Mouse (Mus musculus) myocyte (in vitro differentiated cells): Measurements from ENCODE around the gene Rfx1. TPM values are rescaled to one million over a fixed set of nuclear protein-coding genes. Genes with fewer than 3 reads are reported as not detected.

Source experiments
- H3K27me3 ChIP-seq: one replicate; pipeline ENCODE4 v1.6.1; 2011; ENCODE audit not compliant: control insufficient read depth, insufficient read depth, insufficient read length
- H3K36me3 ChIP-seq: one replicate; pipeline ENCODE4 v1.6.1; 2011; ENCODE audit not compliant: control insufficient read depth, insufficient read depth
- H3K4me2 ChIP-seq: one replicate; pipeline ENCODE4 v1.6.1; 2011; ENCODE audit warnings: low read depth, control low read depth
- H3K4me3 ChIP-seq: one replicate; pipeline ENCODE4 v1.5.1; 2011; ENCODE audit warnings: mild to moderate bottlenecking, control low read depth, moderate library complexity
- H3K79me2 ChIP-seq: one replicate; pipeline ENCODE4 v1.6.1; 2011; ENCODE audit not compliant: control insufficient read depth, insufficient read depth
- H3ac ChIP-seq: one replicate; pipeline ENCODE4 v1.6.1; 2011; ENCODE audit not compliant: control insufficient read depth, insufficient read length
- CEBPB ChIP-seq: IDR thresholded peaks from 2 replicates; pipeline ENCODE4 v1.6.1; 2011; ENCODE audit warnings: mild to moderate bottlenecking, moderate library complexity; ENCODE audit not compliant: poor library complexity, insufficient read depth, severe bottlenecking
- E2F4 ChIP-seq: IDR thresholded peaks from one replicate; pipeline ENCODE4 v1.6.1; 2011; ENCODE audit warnings: mild to moderate bottlenecking, control low read depth, moderate library complexity; ENCODE audit not compliant: insufficient read depth
- MAX ChIP-seq: IDR thresholded peaks from one replicate; pipeline ENCODE4 v1.6.1; 2011; ENCODE audit warnings: low read depth, mild to moderate bottlenecking, control low read depth
- MYOD1 ChIP-seq, 3 experiments: IDR thresholded peaks; one replicate each; pipeline ENCODE4 v1.6.1; 2011; ENCODE audit warnings: control low read depth in 2 of 3, low read depth in 2 of 3, mild to moderate bottlenecking in 2 of 3, moderate library complexity in 1 of 3; ENCODE audit not compliant: insufficient read length in 2 of 3, control insufficient read depth in 1 of 3
- MYOG ChIP-seq, 3 experiments: IDR thresholded peaks; one replicate each; pipeline ENCODE4 v1.6.1; 2011; ENCODE audit warnings: control low read depth in 2 of 3, low read depth in 2 of 3, mild to moderate bottlenecking in 2 of 3; ENCODE audit not compliant: insufficient read length in 2 of 3, control insufficient read depth in 1 of 3, insufficient read depth in 1 of 3
- POLR2A ChIP-seq: IDR thresholded peaks from one replicate; pipeline ENCODE4 v1.6.1; 2011; ENCODE audit warnings: low read depth, mild to moderate bottlenecking, control low read depth, moderate library complexity; ENCODE audit not compliant: insufficient read length
- POLR2AphosphoS2 ChIP-seq: IDR thresholded peaks from one replicate; pipeline ENCODE4 v1.6.1; 2011; ENCODE audit warnings: low read depth, control low read depth; ENCODE audit not compliant: insufficient read length
- REST ChIP-seq: IDR thresholded peaks from one replicate; pipeline ENCODE4 v1.6.1; 2011; ENCODE audit warnings: mild to moderate bottlenecking, control low read depth, moderate library complexity; ENCODE audit not compliant: insufficient read depth, insufficient read length
- SRF ChIP-seq: IDR thresholded peaks from one replicate; pipeline ENCODE4 v1.6.1; 2011; ENCODE audit warnings: low read depth; ENCODE audit not compliant: control insufficient read depth, insufficient read length
- TCF12 ChIP-seq: IDR thresholded peaks from one replicate; pipeline ENCODE4 v1.6.1; 2011; ENCODE audit warnings: mild to moderate bottlenecking, control low read depth; ENCODE audit not compliant: poor library complexity, insufficient read depth, severe bottlenecking
- TCF3 ChIP-seq: IDR thresholded peaks from one replicate; pipeline ENCODE4 v1.6.1; 2011; ENCODE audit warnings: low read depth, control low read depth; ENCODE audit not compliant: insufficient read length
- USF1 ChIP-seq: IDR thresholded peaks from one replicate; pipeline ENCODE4 v1.6.1; 2011; ENCODE audit warnings: low read depth, mild to moderate bottlenecking, control low read depth, moderate library complexity
- polyA plus RNA-seq: library from polyadenylated mRNA; unstranded; fragments of >200 nt; fragmentation: generic; extraction: Trizol; gene quantifications from one replicate; pipeline ENCODE4 v1.2.1, GENCODE M21; 2012; ENCODE audit warnings: missing spikeins

The Rfx1 gene
- polyA plus RNA-seq, 1 experiment: 9.9 TPM

- Histone ChIP-seq H3K4me2 (no peak overlapping the region), H3K79me2 (no peaks in the 10 kb centered on the region), H3K27me3 (no peaks in the 10 kb centered on the region), H3ac (no peak overlapping the region), H3K4me3 (no peak overlapping the region), H3K36me3 (peaks cover 9% of the 10 kb centered on the region)
- TF ChIP-seq POLR2AphosphoS2 (no peak), MAX (no peak), E2F4 (no peak), REST (no peak), CEBPB (no peak), USF1 (no peak), POLR2A (no peak), SRF (no peak), TCF3 (no peak), TCF12 (no peak), MYOG (IDR thresholded peaks at IDR 0.05; ENCODE audit: control insufficient read depth in 1 of 3, insufficient read depth in 1 of 3, insufficient read length in 2 of 3, low read depth in 2 of 3) (no peak), MYOD1 (IDR thresholded peaks at IDR 0.05; ENCODE audit: control insufficient read depth in 1 of 3, insufficient read length in 2 of 3, low read depth in 2 of 3) (no peak)
Observed at GRCm38 (mm10) chr8:84090585-84090984, 24.0 kb downstream of the Rfx1 start.

GRCm38 (mm10) chr8:84096061-84096460 is 29.4 kb downstream of the Rfx1 start:
- H3K4me3 ChIP-seq: no peak overlapping the region
- H3K36me3 ChIP-seq: peaks cover 6% of the 10 kb centered on the region
- TF ChIP-seq MAX (no peak), TCF12 (no peak), E2F4 (no peak), POLR2AphosphoS2 (peak; percentile 10), SRF (no peak), CEBPB (no peak), USF1 (no peak)
- H3ac ChIP-seq: no peak overlapping the region
- H3K4me2 ChIP-seq: no peak overlapping the region
- no peaks in the 10 kb centered on the region for H3K79me2 ChIP-seq
- no peaks in the 10 kb centered on the region for H3K27me3 ChIP-seq

- Histone ChIP-seq H3ac (no peak overlapping the region), H3K27me3 (no peaks in the 10 kb centered on the region), H3K79me2 (peaks cover 4% of the 10 kb centered on the region), H3K36me3 (peaks cover 6% of the 10 kb centered on the region), H3K4me2 (no peak overlapping the region), H3K4me3 (no peak overlapping the region)
- TF ChIP-seq TCF3 (no peak), MYOG (IDR thresholded peaks at IDR 0.05; ENCODE audit: control insufficient read depth in 1 of 3, insufficient read depth in 1 of 3, insufficient read length in 2 of 3, low read depth in 2 of 3) (no peak), E2F4 (no peak), REST (no peak), MAX (no peak), POLR2A (no peak), CEBPB (no peak), TCF12 (no peak), POLR2AphosphoS2 (no peak), MYOD1 (IDR thresholded peaks at IDR 0.05; ENCODE audit: control insufficient read depth in 1 of 3, insufficient read length in 2 of 3, low read depth in 2 of 3) (no peak), USF1 (no peak), SRF (no peak)
Observed at GRCm38 (mm10) chr8:84098376-84098775, 31.7 kb downstream of the Rfx1 start.

GRCm38 (mm10) chr8:84101476-84102270 is 35.0 kb downstream of the Rfx1 start:
- peaks cover 13% of the 10 kb centered on the region for H3K79me2 ChIP-seq
- no peak overlapping the region for H3K4me3 ChIP-seq
- no peaks in the 10 kb centered on the region for H3K36me3 ChIP-seq
- no peak overlapping the region for H3K4me2 ChIP-seq
- H3K27me3 ChIP-seq: no peaks in the 10 kb centered on the region
- H3ac ChIP-seq: no peak overlapping the region
- TF ChIP-seq TCF3 (no peak), MYOD1 (IDR thresholded peaks at IDR 0.05; ENCODE audit: control insufficient read depth in 1 of 3, insufficient read length in 2 of 3, low read depth in 2 of 3) (no peak), MYOG (IDR thresholded peaks at IDR 0.05; ENCODE audit: control insufficient read depth in 1 of 3, insufficient read depth in 1 of 3, insufficient read length in 2 of 3, low read depth in 2 of 3) (no peak), TCF12 (no peak), POLR2AphosphoS2 (no peak), CEBPB (no peak), POLR2A (peak; percentile 17), E2F4 (no peak)

GRCm38 (mm10) chr8:84103601-84104000 is 37.0 kb downstream of the Rfx1 start:
- Histone ChIP-seq H3K36me3 (no peaks in the 10 kb centered on the region), H3K4me2 (peak overlapping the region; percentile 78), H3K27me3 (no peaks in the 10 kb centered on the region), H3K79me2 (peaks cover 13% of the 10 kb centered on the region), H3K4me3 (peak overlapping the region; percentile 37), H3ac (peak overlapping the region; percentile 16)
- TF ChIP-seq TCF12 (no peak), MYOG (IDR thresholded peaks at IDR 0.05; ENCODE audit: control insufficient read depth in 1 of 3, insufficient read depth in 1 of 3, insufficient read length in 2 of 3, low read depth in 2 of 3) (no peak), REST (no peak), MYOD1 (IDR thresholded peaks at IDR 0.05; ENCODE audit: control insufficient read depth in 1 of 3, insufficient read length in 2 of 3, low read depth in 2 of 3) (no peak), MAX (no peak), POLR2AphosphoS2 (no peak), POLR2A (no peak), CEBPB (no peak), TCF3 (no peak), SRF (no peak), USF1 (no peak), E2F4 (no peak)
